Mouse (Mus musculus) liver, adult 2 months (tissue): ENCODE measurements around the gene G6pc3.

Experiments
- CTCF ChIP-seq: fragments of 200-500 bp; IDR thresholded peaks from 2 replicates; pipeline ENCODE4 v1.5.1; 2011; ENCODE audit warnings: low read depth, low read length, control low read depth
- POLR2A ChIP-seq: fragments of 200-500 bp; IDR thresholded peaks from 2 replicates; pipeline ENCODE4 v1.6.1; 2011; ENCODE audit warnings: low read length, control low read depth; ENCODE audit not compliant: insufficient read depth; ENCODE audit errors: extremely low read depth

- TF ChIP-seq CTCF = no peak
- no peak for TF ChIP-seq POLR2A
These were observed 46.6 kb downstream of the G6pc3 start for GRCm38 (mm10) chr11:102236022-102236421.
